Mouse (Mus musculus) brain, embryonic 18.5 days (tissue): ENCODE results near the gene Clstn1.

Experiments used
- DNase-seq: peaks from one replicate; pipeline ENCODE4 v3.0.0-alpha.2; 2012; ENCODE audit warnings: low read depth, low spot score

Gene Clstn1

GRCm38 (mm10) chr4:149675378-149676261, 89.4 kb downstream of the Clstn1 start:
- DNase-seq = no peak

- no peak for DNase-seq
Observed at GRCm38 (mm10) chr4:149678006-149678405, 91.7 kb downstream of the Clstn1 start.

- no peak for DNase-seq
Observed at GRCm38 (mm10) chr4:149679056-149679770, 92.9 kb downstream of the Clstn1 start.

GRCm38 (mm10) chr4:149683875-149684274, 97.6 kb downstream of the Clstn1 start:
- DNase-seq = no peak

- DNase-seq = no peak
Observed at GRCm38 (mm10) chr4:149684841-149685623, 98.8 kb downstream of the Clstn1 start.

GRCm38 (mm10) chr4:149688861-149689260, 102.6 kb downstream of the Clstn1 start:
- DNase-seq = no peak

- DNase-seq = no peak
Observed at GRCm38 (mm10) chr4:149689822-149690700, 103.8 kb downstream of the Clstn1 start.

- no peak for DNase-seq
Observed at GRCm38 (mm10) chr4:149690828-149691280, 104.6 kb downstream of the Clstn1 start.

GRCm38 (mm10) chr4:149691368-149691767, 105.1 kb downstream of the Clstn1 start:
- no peak for DNase-seq

- DNase-seq = no peak
Observed at GRCm38 (mm10) chr4:149696189-149696971, 110.1 kb downstream of the Clstn1 start.

GRCm38 (mm10) chr4:149697506-149698196, 111.4 kb downstream of the Clstn1 start:
- DNase-seq = no peak

- DNase-seq = no peak
Observed at GRCm38 (mm10) chr4:149698197-149698821, 112.0 kb downstream of the Clstn1 start.
